Mouse (Mus musculus): Measurements from ENCODE around the gene Rex1bd. TPM values are rescaled to one million over a fixed set of nuclear protein-coding genes. Genes with fewer than 3 reads are reported as not detected.

The Rex1bd gene
- total RNA-seq (2015; ENCODE audit: low replicate concordance) (2.9 and 14.0 TPM in 2 replicates), total RNA-seq (2017; ENCODE audit: low replicate concordance) (5.2 and 9.5 TPM in 2 replicates)

DNA sequence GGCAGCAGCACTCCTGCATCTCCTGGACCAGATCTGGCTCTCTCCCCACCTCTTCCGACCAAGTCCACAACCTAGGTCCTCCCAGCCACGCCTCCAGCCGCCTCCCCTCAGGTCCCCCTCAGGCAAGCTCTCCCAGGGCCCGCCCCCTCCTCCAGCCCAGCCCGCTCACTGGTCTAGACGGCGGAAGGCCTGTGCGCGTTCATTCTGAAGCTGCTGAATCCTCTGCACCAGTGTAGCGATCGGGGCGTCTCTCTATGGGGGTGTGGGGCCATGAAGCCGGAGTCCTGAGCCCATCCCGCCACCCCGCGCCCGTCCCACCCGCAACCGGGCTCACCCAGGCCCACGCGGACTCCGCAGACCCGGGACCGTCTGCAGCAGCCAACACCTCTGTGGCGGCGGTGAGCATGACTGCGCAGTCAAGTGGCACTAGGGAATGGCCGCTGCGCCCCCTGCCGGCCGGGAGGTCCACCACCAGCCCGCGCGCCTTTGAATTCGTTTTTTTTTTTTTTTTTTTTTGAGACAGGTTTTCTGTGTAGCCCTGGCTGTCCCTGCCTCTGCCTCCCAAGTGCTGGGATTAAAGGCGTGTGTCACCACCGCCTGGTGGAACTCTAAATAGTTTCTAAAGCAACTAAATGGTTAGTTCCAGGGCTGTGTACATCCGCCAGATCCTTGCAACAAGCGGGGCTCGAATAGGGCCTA lies at the start of gene Rex1bd:
Gene Rex1bd, minus strand, starts transcription at position 425 of the 699 bp plus-strand sequence.
- peak; percentile 51 for ATAC-seq (replicated peaks; ENCODE audit: low FRiP score, poor library complexity, severe bottlenecking)

DNA sequence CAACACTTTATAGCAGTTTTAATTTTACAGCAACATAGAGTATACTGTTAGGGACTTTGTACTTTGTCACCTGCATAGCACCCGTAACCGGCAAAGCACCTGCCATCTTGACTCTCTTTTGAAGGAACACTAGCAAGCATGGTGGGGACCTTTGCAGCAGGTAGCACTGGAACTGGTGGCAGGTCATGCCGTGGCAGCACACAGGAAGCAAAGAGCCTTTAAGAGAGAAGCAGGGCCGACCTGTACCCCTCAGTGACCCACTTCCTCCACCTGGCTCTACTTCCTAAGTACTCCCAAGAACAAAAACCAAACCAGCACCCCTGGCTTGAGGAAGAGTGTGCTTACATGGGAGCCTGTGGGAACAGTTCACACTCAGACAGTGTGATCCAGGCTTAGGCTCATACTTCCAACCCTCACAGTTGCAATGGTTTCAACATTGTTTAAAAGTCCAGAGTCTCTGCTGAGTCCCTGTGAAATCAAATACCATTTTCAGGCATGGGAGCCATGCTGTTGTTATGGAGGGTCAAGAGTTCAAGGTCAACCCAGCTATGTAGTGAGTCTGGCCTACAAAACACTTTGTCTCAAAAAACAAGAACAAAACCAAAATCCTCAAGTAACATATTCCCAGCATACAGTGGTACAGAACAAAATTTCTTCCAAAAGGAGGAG lies 48.7 kb upstream of the Rex1bd start:
- no peak for ATAC-seq (replicated peaks; ENCODE audit: low FRiP score, poor library complexity, severe bottlenecking)

DNA sequence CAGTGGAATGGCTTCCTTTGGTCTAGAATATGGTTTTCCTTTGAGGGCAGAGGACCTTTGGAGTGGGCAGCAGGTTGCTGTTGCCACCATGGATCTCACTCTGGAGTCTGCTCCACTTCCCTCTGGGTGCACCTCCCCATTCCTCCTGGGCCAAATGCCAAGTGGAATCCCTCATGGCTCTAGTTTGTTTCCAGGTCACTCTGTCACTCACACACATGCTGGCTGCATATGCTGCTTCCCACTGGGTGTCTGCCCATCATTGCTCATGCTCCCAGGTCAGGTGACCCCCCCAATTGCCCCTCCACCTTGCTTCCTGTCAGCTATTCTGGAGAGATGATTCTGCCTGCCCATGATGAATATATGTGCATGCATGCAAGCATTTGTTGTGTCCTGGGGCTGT lies 47.2 kb upstream of the Rex1bd start:
- no peak for ATAC-seq (replicated peaks; ENCODE audit: low FRiP score, poor library complexity, severe bottlenecking)

DNA sequence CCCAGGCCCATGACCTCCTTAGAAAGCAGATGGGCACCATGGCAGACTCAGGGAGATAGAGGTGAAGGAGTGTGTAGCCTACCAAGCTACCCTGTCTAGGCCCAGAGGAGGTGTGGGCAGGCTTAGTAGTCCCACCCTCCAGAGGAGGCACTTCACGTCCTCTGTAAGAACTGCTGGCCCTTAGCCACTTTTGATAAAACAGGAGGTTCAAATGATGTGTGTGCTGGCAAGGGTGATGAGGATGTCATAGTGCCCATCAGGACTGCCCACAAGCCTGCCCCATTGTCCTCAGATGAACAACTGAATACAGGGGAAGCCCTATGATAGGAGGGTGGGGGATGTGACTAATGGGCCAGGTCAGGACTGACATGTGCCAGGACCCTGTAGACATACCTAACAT lies 46.3 kb upstream of the Rex1bd start:
- no peak for ATAC-seq (replicated peaks; ENCODE audit: low FRiP score, poor library complexity, severe bottlenecking)

DNA sequence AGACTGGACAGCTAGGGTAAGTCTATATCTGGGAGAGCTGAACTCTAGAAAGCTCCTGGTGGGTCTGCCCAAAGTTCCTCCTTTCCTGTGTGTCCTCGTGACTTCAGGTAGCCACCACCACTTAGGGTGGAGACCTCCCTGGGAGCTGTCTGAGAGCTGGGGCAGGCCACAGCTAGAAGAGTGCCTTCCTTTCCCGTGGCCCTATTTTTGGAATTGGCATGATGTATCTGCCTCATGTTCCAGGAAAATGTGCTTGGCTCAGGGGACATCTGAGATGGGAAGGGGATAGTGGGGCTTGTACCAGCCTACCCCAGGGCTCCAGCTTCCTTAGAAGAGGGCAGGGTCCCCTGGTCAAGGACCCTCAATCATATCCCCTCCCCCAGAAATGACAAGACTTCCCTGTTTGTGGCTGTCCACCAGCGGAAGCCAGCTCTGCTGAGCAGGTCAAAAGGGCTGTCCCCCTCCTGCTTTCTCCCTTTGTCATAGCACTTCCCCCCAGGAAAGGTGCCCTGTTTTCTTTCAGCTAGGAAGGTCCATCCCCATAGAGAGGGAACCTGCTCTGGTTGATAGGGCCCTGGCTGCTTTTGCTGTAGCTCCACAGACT lies 45.1 kb upstream of the Rex1bd start:
- ATAC-seq (replicated peaks; ENCODE audit: low FRiP score, poor library complexity, severe bottlenecking): no peak

DNA sequence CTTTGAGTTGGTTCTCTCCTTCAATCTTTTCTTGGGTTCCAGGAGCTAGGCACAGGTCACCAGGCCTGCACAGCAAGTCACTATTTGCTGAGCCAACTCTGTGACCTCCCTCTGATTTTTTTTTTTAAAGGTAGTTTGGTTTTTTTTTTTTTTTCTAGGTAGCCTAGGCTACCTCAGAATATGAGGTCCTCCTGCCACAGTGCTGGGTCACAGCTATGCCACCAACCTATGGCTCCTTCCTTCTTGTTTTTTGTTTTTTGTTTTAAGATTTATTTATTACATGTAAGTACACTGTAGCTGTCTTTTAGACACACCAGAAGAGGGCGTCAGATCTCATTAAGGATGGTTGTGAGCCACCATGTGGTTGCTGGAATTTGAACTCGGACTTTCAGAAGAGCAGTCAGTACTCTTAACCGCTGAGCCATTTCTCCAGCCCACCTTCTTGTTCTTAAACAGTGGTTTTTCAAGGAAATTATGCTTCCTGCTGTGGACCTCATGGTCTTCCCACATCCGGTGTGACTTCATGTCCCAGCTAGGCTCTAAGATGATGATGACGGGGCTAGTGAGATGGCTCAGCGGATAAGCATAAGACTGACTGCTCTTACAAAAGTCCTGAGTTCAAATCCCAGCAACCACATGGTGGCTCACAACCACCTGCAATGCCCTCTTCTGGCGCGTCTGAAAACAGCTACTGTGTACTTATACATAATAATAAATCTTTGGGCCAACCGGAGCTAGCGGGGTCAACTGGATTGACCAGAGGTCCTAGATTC lies 43.0 kb upstream of the Rex1bd start:
- ATAC-seq (replicated peaks; ENCODE audit: low FRiP score, poor library complexity, severe bottlenecking): no peak

DNA sequence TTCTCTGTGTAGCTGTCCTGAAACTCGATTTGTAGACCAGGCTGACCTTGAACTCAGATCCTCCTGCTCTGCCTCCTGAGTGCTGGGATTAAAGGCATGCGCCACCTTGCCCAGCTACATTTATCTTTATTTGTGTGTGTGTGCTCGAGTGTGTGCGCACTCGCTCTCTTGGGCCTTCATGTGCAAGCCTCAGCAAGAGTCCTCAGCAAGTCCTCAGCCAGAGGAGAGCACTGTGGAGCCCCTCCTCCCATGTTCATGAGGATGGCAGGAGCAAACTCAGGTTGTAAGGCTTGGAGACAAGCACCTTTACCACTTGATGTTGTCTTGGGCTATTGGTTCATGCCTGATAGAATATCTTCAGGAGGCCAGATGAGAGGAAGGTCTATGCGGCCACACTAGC lies 41.2 kb upstream of the Rex1bd start:
- no peak for ATAC-seq (replicated peaks; ENCODE audit: low FRiP score, poor library complexity, severe bottlenecking)

DNA sequence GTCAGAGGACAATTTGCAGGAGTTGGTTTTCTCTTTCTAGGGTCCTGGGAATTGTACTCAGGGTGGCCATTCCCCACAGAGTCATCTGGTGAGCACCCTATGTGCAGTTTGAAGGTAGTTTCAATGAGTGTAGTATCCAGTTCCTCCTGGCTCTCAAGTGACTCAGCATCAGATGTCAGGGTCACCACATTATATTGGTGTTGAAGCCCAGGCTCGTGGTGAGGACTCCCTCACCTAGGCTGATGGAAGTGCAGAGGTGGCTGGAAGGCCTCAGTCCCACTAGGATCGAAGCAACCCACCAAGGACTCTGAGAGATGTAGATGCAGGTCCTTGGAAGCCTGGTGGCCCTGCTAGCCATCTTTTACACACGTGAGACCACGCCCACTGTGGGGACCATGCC lies 39.9 kb upstream of the Rex1bd start:
- no peak for ATAC-seq (replicated peaks; ENCODE audit: low FRiP score, poor library complexity, severe bottlenecking)

DNA sequence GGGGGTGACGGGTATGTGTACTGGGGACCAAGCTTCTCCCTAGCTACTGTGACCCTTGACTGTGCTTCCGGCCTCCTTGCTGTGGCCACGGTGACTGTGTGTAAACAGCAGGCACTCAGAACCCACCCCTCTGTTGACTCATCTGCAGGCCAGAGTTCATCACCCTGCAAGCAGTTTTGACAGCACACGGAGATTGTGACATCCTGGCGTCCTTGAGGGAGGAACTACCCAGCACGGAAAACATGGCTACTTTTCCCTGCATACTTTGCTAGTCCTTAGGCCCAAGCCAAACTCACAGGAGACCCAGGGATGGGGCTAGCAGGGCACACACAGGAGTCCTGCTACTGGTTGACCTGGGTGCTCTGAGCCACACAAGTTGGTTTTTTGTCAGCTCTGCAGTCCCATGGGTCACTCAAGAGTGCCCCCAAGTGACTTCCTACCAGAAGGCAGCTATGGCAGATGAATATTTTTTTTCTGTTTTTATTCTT lies 37.7 kb upstream of the Rex1bd start:
- ATAC-seq (replicated peaks; ENCODE audit: low FRiP score, poor library complexity, severe bottlenecking): no peak

DNA sequence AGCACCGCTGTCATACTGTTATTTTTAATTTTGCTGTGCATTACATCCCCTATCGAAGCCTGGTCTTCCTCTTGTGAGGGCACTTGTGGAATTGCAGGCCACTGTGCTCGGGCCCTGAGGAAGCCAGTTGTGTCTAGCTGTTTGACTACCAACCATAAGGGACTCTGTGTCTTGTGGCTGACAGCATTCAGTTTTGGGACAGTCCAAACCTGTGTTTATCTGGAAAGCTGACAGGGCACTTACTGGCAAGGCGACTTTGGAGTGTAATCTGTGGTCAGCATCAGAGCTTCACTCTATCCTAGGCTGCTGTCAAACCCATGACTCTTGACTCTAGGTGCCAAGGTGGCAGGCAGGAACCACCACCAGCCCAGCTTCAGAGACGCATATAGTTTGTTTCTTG lies 34.5 kb upstream of the Rex1bd start:
- ATAC-seq (replicated peaks; ENCODE audit: low FRiP score, poor library complexity, severe bottlenecking): no peak

DNA sequence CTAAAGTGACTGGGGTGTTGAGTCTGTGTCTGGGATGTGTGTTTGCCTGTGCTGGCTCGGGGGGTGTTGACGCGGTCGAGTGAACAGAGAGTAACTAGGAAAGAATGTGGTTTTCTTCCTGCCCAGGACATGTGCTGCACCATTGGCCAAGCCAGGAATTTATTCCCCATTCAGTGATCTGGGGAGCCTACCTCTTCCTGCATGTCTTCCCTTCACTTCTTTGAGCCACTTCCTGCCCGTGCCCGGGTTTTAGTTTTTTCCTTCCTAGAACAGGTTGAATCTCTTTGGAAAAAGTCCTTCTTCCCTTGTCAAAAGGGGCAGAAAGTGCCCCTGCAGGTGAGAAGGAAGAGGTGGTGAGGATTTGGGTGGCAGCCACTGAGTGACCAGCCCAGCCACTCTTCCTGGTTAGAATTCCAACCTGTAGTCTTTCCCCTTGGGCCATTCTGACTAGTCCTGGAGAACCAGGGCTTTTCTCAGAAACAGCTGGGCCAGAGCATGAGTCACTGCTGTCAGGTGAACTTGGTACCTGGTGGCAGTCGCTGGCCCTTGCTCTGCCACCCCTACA lies 34.0 kb upstream of the Rex1bd start:
- ATAC-seq (replicated peaks; ENCODE audit: low FRiP score, poor library complexity, severe bottlenecking): no peak

DNA sequence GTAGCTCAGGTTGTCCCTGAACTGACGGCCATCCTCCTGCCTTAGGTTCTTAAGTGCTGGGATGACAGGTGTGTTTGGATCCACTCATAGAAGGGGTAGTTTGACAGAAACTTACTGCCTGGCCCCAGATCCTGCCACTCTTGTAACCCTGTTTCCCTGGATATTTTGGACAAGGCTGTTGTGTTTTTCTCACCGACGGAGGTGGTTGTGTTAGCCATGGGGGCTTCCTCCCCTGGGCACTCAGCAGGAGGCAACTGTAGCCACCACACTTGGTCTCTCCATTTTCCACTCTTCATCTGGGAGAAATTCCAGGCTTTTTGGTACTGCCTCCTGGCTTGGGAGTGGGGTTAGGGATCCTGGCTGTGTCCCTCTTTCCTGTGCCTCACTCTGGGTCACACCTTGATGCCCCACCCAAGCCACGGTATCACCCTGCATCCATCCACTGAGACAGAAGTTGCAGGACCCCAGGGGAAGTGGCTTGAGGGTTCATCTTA lies 33.5 kb upstream of the Rex1bd start:
- no peak for ATAC-seq (replicated peaks; ENCODE audit: low FRiP score, poor library complexity, severe bottlenecking)

DNA sequence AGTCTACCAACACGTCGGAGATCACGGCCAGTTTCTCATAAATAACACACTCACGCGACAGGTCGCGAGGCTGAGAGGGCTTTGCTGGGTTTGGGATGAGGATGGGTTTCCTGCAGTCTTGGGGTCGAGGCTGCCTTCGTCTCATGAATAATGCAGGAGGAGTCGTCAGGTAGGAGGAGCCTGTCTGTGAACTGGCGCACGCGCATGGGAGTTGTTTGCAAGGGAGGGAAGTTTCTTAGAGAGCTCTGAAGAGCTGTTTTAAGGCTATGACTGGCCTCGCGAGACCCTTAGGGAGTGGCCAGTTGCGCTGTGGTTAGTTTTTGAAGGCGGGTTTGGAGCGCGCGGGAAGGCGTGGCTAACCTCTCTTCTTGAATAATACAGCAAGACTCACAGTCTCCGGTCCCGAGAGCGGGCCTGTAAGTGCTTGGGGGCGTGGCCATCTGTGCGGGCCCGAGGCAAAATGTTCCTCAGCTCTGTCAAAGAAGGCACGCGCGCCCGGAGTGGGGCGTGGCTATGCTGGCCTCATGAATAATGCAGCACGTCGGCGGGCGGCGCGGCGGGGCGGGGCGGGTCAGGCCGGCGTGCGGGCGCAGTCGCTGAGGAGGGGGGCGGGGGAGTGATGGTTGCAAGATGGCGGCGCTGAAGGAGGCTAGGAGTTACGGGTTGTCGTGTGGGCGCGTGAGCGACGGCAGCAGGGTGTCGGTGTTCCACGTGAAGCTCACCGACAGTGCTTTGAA lies 32.7 kb upstream of the Rex1bd start, which contains the start of gene Ell:
Gene Ell, plus strand, starts transcription at position 381 of the 737 bp plus-strand sequence.
- ATAC-seq (replicated peaks; ENCODE audit: low FRiP score, poor library complexity, severe bottlenecking): peak; percentile 72

DNA sequence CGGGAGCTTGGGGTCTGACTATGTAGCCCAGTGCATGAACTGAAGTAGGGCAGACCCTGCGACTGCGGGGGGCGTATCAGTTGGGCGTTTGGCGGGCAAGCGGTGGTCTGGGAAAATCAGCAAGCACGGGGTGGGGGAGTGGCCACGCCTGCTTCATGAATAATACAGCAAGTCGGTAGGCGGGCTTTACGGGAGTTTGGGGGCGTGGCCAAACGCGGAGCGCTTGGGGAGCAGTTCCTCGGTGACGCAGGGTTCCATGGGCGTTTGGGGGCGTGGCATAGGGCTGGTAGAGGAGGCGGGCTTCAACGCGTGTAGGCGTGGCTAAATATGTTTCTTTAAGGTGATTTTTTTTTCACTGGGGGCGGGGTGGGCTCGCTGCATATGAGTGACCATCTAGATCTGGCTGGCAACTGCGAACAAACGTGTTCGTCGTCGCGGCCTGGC lies 32.1 kb upstream of the Rex1bd start:
- peak; percentile 78 for ATAC-seq (replicated peaks; ENCODE audit: low FRiP score, poor library complexity, severe bottlenecking)

DNA sequence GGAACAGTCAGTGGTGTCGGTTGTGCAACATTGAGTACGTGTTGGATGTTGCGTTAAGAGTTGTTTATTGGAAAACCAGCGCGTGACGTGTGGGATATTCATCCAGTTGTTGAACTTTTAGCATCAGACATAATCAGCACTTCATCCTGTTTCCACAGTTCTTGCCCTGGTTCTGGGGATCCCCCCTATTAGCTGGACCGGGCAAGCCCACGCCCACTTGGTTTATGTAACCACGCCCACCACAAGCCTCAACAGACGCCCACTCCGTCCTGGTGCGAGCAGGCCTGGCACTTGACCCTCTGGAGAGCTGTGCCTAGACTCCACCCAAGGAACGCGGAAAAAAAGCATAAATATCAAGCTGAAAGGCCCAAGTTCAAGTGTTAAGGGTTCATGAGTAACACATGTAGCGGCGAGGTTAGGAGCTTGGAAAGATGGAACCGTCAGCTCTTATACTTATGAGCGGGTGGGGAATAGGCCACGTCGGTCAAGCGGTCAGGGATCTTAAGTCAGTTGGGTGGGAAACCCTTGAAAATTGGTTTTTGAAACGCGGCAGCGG lies 31.6 kb upstream of the Rex1bd start:
- peak; percentile 32 for ATAC-seq (replicated peaks; ENCODE audit: low FRiP score, poor library complexity, severe bottlenecking)

DNA sequence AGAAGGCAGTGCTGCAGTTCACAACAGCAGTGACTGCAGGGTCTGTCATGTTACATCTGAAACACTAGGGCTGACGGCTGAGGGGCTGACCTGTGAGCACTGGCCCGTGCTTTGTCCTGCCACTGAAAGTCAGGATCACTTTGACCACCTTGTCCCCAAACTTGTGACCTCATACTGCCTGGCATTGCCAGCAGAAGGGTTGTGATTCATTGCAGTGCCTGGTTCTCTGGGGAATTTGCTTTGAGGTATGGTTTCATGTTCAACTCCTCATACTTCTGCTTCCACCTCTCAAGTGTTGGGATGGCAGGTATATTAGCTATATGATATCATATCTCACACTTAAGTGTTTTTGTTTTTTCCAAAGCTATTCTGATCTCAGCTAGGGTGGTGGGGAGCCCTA lies 29.1 kb upstream of the Rex1bd start:
- no peak for ATAC-seq (replicated peaks; ENCODE audit: low FRiP score, poor library complexity, severe bottlenecking)

DNA sequence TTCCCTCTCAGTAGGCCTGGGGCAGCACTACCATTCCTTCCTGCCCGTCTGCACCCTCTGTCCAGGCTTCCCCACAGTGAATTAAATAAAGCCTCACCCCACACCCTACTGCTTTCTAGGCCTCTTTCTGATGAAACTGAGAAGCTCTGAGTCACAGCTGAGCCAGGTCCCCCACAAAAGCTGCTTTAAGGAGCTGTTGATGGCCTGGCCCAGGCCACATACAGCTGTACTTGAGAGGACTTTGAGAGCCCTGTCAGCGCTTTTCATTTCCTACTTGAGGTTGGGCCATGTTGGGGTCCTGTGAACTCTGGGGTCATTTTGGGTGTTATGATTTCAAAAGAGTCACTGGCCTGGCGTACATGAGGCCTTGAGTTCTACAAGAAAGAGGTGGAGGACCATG lies 28.7 kb upstream of the Rex1bd start:
- no peak for ATAC-seq (replicated peaks; ENCODE audit: low FRiP score, poor library complexity, severe bottlenecking)

DNA sequence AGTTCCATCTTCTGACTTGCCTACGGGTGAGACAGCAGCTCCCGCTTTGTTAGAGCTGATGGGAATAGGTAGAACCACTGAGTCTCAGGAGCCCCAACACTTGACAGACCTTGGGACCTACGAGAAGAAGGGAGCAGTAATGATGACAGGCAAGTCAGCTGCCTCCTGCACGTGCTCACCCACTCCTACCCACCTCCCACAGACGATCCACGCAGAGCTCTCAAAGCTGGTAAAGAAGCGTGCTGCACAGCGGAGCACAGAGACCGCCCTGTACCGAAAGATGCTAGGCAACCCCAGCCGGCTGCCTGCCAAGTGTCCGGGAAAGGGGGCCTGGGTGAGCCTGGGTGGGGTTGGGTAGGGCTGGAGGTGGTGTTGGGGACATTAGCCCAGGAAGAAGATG lies 27.7 kb upstream of the Rex1bd start:
- no peak for ATAC-seq (replicated peaks; ENCODE audit: low FRiP score, poor library complexity, severe bottlenecking)

DNA sequence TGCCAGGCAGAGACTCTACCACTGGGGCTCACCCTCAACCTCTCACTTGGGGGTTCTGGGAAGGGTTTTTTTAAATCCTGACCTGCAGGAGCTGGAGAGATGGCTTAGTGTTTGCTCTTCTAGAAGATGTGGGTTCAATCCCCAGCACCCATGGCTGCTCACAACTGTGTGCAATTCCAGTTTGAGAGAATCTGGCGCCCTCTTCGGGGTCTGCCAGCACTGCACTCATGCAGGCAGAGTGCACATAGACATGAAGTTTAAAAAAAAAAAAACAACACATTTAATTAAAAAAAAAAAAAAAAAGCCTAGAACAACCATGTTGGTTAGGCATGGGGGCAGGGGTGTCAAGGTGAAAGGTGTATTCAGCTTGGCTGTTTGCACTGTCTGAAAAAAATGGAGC lies 23.8 kb upstream of the Rex1bd start:
- no peak for ATAC-seq (replicated peaks; ENCODE audit: low FRiP score, poor library complexity, severe bottlenecking)

Data from erythroblast, adult 5-6 weeks (primary cell).